9 mouse cellular contexts compared by ENCODE assay signal in genomic region chr5:139558468-139558804, GRCm38 (mm10). TPM values are rescaled to one million over a fixed set of nuclear protein-coding genes. Genes with fewer than 3 reads are reported as not detected.
DNase-seq lines count a peak whose midpoint lies in the region; ATAC-seq lines count a peak whose summit lies in the region.
"Had no signal": no experiment of that assay in that cellular context is flagged by ENCODE, and none has a peak within 500 bp of the region (broad histone marks: within the 10 kb centered on the region; RNA-seq: fewer than 3 reads in every experiment).

No protein-coding gene starts in this region.

- H3K27ac ChIP-seq in forebrain, embryonic 11.5 days (ENCODE audit: low read depth, low read length): no peak overlapping the region
- H3K27ac ChIP-seq in hindbrain, embryonic 14.5 days: peak overlapping the region; percentile 7; the same call in 1 of the 2 replicates

- no peaks in the 10 kb centered on the region for H3K9me3 ChIP-seq in forebrain, embryonic 11.5 days (ENCODE audit: control insufficient read depth, low read length)
- no peaks in the 10 kb centered on the region for H3K9me3 ChIP-seq in hindbrain, embryonic 14.5 days (ENCODE audit: control insufficient read depth, low read length)

- H3K4me3 ChIP-seq in forebrain, embryonic 11.5 days (ENCODE audit: low read depth, low read length): no peak overlapping the region
- H3K4me3 ChIP-seq in hindbrain, embryonic 14.5 days (replicated peaks; ENCODE audit: low read length): no peak overlapping the region

- under 1% methylated on average over 16 of the region's 16 CpGs for WGBS in forebrain, embryonic 11.5 days
- WGBS in hindbrain, embryonic 14.5 days: under 1% methylated on average over 15 of the region's 16 CpGs

- H3K27me3 ChIP-seq in forebrain, embryonic 11.5 days (ENCODE audit: control insufficient read depth, insufficient read depth, low read length): peaks cover 65% of the 10 kb centered on the region
- peaks cover 88% of the 10 kb centered on the region for H3K27me3 ChIP-seq in hindbrain, embryonic 14.5 days (ENCODE audit: control insufficient read depth, insufficient read depth, low read length)

- ATAC-seq in forebrain, embryonic 11.5 days (replicated peaks; ENCODE audit: low FRiP score): peak; percentile 80
- ATAC-seq in hindbrain, embryonic 14.5 days (ENCODE audit: low FRiP score): peak; percentile 70
- ATAC-seq in megakaryocyte progenitor cell, adult 5-6 weeks (replicated peaks; ENCODE audit: poor library complexity): peak; percentile 52; the same call in 1 of the 2 replicates

- no peaks in the 10 kb centered on the region for H3K36me3 ChIP-seq in forebrain, embryonic 11.5 days (ENCODE audit: control insufficient read depth, insufficient read depth, low read length)
- H3K36me3 ChIP-seq in hindbrain, embryonic 14.5 days (replicated peaks; ENCODE audit: control insufficient read depth, insufficient read depth): no peaks in the 10 kb centered on the region

- DNase-seq in kidney, adult 9 months: peak; percentile 23
- DNase-seq in kidney, adult 11 months: no peak
- peak; percentile 86 for DNase-seq in forebrain, embryonic 11.5 days (ENCODE audit: low spot score)
- peak; percentile 75 for DNase-seq in hindbrain, embryonic 14.5 days (ENCODE audit: low spot score)
- DNase-seq in T-cell, adult 2 months (ENCODE audit: low spot score): no peak
- no peak for DNase-seq in ovary, postnatal 14 days (ENCODE audit: low spot score)
- no peak for DNase-seq in thymus, adult 18-20 months

- H3K4me2 ChIP-seq in forebrain, embryonic 11.5 days (ENCODE audit: low read depth, low read length, severe bottlenecking): peak overlapping the region; percentile 33; the same call in 1 of the 2 replicates
- H3K4me2 ChIP-seq in hindbrain, embryonic 14.5 days (replicated peaks): peak overlapping the region; percentile 42

- H3K4me1 ChIP-seq in forebrain, embryonic 11.5 days (replicated peaks; ENCODE audit: control insufficient read depth, insufficient read depth, low read length): peaks cover 22% of the 10 kb centered on the region
- H3K4me1 ChIP-seq in hindbrain, embryonic 14.5 days (replicated peaks; ENCODE audit: control insufficient read depth, insufficient read depth, low read length): peaks cover 49% of the 10 kb centered on the region

- H3K9ac ChIP-seq in forebrain, embryonic 11.5 days (ENCODE audit: low read length): no peak overlapping the region; the same call in 1 of the 2 replicates
- no peak overlapping the region for H3K9ac ChIP-seq in hindbrain, embryonic 14.5 days

RNA-seq across cellular contexts. Expression of gene Uncx, which starts 15.1 kb away (rescaled TPM):
- 27.3 and 28.2 TPM in 2 replicates for polyA plus RNA-seq in forebrain, embryonic 11.5 days (2014; fragmentation: Nextera tagmentation; extraction: Ambion mirVana)
- 25.4 and 31.0 TPM in 2 replicates for polyA plus RNA-seq in hindbrain, embryonic 14.5 days (2014; fragmentation: Nextera tagmentation; extraction: Ambion mirVana)
- total RNA-seq in megakaryocyte progenitor cell, adult 5-6 weeks (2015): not detected in 2 replicates
- total RNA-seq in megakaryocyte progenitor cell, adult 5-6 weeks (2017): not detected in 2 replicates
- total RNA-seq: ES-E14 had no signal

Comparison
In these comparisons a context has a peak if more than half of its experiments do, and no peak if none do; other contexts are left out.
1. DNase-seq: peak in kidney, adult 9 months (single experiment), forebrain, embryonic 11.5 days (single experiment) and hindbrain, embryonic 14.5 days (single experiment); none in kidney, adult 11 months (single experiment), T-cell, adult 2 months (single experiment), ovary, postnatal 14 days (single experiment) and thymus, adult 18-20 months (0 of 2).
2. Peak in every context shown above with its lines, with median percentiles within 50 percentile points of each other: ATAC-seq.